Mouse (Mus musculus) midbrain, postnatal 0 days (tissue): ENCODE measurements at regions not wholly inside any gene's neighbourhood (a gene's known extent, or its start where the extent isn't known, plus 50 kb on each side); places are given as distances from the start of the nearest gene placed in this dataset.

Experiments used
- ATAC-seq: fragments of 200-750 bp; cut with Nextera tagmentation; 2 replicates; pipeline ENCODE4 v1.8.0; 2017; ENCODE audit warnings: moderate number of reproducible peaks, mild to moderate bottlenecking, moderate TSS enrichment, moderate library complexity; ENCODE audit not compliant: low FRiP score
- DNase-seq: peaks from one replicate; pipeline ENCODE4 v3.0.0-alpha.2; 2015; ENCODE audit warnings: low spot score
- H3K27ac ChIP-seq: fragments of 300-500 bp; sonication (generic); 2 replicates; pipeline ENCODE4 v1.5.1; 2014; ENCODE audit warnings: low read depth, mild to moderate bottlenecking, low read length, mixed read lengths
- H3K27me3 ChIP-seq: fragments of 300-500 bp; sonication (generic); 2 replicates; pipeline ENCODE4 v1.6.1; 2014; ENCODE audit warnings: low read length, control low read depth, mixed read lengths; ENCODE audit not compliant: insufficient read depth
- H3K36me3 ChIP-seq: fragments of 300-500 bp; sonication (generic); 2 replicates; pipeline ENCODE4 v1.6.1; 2014; ENCODE audit warnings: low read length, control low read depth, mixed read lengths; ENCODE audit not compliant: insufficient read depth
- H3K4me1 ChIP-seq: fragments of 300-500 bp; sonication (generic); 2 replicates; pipeline ENCODE4 v1.6.1; 2014; ENCODE audit warnings: mild to moderate bottlenecking, control low read depth, antibody characterized with exemption, low read length, mixed read lengths; ENCODE audit not compliant: insufficient read depth
- H3K4me2 ChIP-seq: fragments of 300-500 bp; sonication (generic); 2 replicates; pipeline ENCODE4 v1.6.1; 2014; ENCODE audit warnings: low read depth, mild to moderate bottlenecking, low read length, mixed read lengths; ENCODE audit not compliant: poor library complexity, severe bottlenecking
- H3K4me3 ChIP-seq: fragments of 300-500 bp; sonication (generic); 2 replicates; pipeline ENCODE4 v1.5.1; 2014; ENCODE audit warnings: low read depth, mild to moderate bottlenecking, low read length, moderate library complexity
- H3K9ac ChIP-seq: fragments of 300-500 bp; sonication (generic); replicated peaks from 2 replicates; pipeline ENCODE4 v1.6.1; 2014; ENCODE audit warnings: mild to moderate bottlenecking, low read length, moderate library complexity, mixed read lengths; ENCODE audit not compliant: poor library complexity, severe bottlenecking
- H3K9me3 ChIP-seq: fragments of 300-500 bp; sonication (generic); 2 replicates; pipeline ENCODE4 v1.6.1; 2016; ENCODE audit warnings: low read length, control low read depth
- CTCF ChIP-seq: IDR thresholded peaks from 2 replicates; pipeline ENCODE4 v1.5.1; 2016; ENCODE audit warnings: antibody characterized with exemption, mild to moderate bottlenecking
- WGBS: fragments of 180-500 bp; shearing (Covaris S2); extraction: QIAGEN DNeasy Blood & Tissue Kit; methylation state at CpG from one replicate; pipeline ENCODE4 v1.1.7; 2014; 5-methylcytosine and 5-hydroxymethylcytosine counted together

- no peak for TF ChIP-seq CTCF
- H3K27ac ChIP-seq, result no peak overlapping the region
- no peaks in the 10 kb centered on the region for H3K36me3 ChIP-seq
- no peak for DNase-seq
- no peaks in the 10 kb centered on the region for H3K4me1 ChIP-seq
- H3K27me3 ChIP-seq, result no peaks in the 10 kb centered on the region
- ATAC-seq, result no peak
- no peak overlapping the region for H3K4me3 ChIP-seq
- no peak overlapping the region for H3K9ac ChIP-seq
- H3K4me2 ChIP-seq, result no peak overlapping the region
- H3K9me3 ChIP-seq, result no peaks in the 10 kb centered on the region
Measured at GRCm38 (mm10) chr1:94582526-94582925, 530.2 kb upstream of the Pdcd1 start.

- Histone ChIP-seq H3K36me3 (no peaks in the 10 kb centered on the region), H3K4me3 (no peak overlapping the region), H3K27me3 (no peaks in the 10 kb centered on the region), H3K4me1 (no peaks in the 10 kb centered on the region), H3K4me2 (no peak overlapping the region), H3K9me3 (no peaks in the 10 kb centered on the region), H3K27ac (no peak overlapping the region), H3K9ac (no peak overlapping the region)
- ATAC-seq (no peak), DNase-seq (no peak)
- TF ChIP-seq CTCF, result no peak
- 68% methylated on average over 4 of the region's 4 CpGs for WGBS
Measured at GRCm38 (mm10) chr1:94581650-94582405, 529.5 kb upstream of the Pdcd1 start.

DNA sequence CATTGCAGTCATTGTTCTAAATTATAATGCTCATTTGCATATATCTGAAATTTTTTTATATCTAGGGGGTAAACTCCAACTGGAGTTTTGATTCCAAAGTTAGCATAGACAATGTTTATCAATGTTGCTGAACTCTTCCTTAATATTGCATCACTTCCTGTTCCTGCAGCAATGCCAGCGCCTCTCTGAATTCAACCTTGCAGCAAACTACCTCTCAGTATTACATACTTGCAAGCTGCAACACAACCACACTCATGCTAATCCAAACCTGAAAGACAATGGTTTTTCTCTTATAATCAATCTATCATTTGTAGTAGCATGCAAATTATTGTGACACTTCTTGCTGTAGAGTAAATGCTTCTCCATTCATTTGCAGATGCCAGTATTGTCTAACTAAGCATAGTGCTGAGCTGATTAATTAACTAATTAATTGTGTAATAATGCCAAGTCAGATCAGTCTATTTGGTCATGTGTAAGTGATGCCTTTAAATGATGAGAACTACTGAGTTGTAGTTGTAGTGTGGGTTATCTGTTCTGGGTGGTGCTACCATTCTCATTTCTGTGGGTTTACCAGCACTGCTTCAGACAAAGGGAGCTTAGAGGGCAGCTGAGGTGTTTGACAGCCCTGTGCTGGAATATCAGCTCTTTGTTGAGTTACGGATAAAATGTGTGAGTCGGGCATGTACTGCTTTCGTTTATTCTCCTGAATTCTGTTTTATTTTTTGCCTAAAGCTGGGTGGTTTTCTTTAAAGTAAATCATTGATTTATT lies 480.6 kb upstream of the Pdcd1 start:
- 59% methylated on average over 4 of the region's 4 CpGs for WGBS
- no peaks in the 10 kb centered on the region for H3K9me3 ChIP-seq
- no peak overlapping the region for H3K4me2 ChIP-seq
- no peaks in the 10 kb centered on the region for H3K27me3 ChIP-seq
- H3K27ac ChIP-seq, result no peak overlapping the region
- ATAC-seq, result no peak
- H3K4me3 ChIP-seq, result no peak overlapping the region
- TF ChIP-seq CTCF, result no peak
- no peak overlapping the region for H3K9ac ChIP-seq
- no peak for DNase-seq
- no peaks in the 10 kb centered on the region for H3K4me1 ChIP-seq
- no peaks in the 10 kb centered on the region for H3K36me3 ChIP-seq

DNA sequence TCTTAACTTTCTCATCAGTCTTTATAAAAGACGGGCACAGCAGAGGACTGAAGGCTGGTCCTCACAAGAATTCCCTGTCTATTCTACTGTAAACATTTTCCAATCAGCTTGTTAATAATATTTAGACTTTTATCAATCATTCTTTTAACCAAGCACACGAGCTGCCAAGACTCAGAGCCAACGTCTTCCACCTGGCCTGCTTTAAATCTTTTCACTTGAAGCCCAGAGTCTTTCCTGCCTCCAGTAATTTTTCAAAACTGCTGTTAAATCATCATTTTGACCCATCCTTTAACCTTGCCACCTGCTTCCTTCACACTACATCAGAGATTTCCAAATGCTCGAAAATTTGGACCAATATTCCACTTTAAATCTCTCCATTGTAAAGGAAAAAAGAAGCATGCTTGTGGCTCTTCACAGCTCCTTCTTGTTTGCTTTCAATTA lies 451.7 kb upstream of the Pdcd1 start:
- 55% methylated on average over 4 of the region's 4 CpGs for WGBS
- no peak overlapping the region for H3K9ac ChIP-seq
- no peak overlapping the region for H3K4me2 ChIP-seq
- H3K36me3 ChIP-seq, result no peaks in the 10 kb centered on the region
- H3K4me1 ChIP-seq, result no peaks in the 10 kb centered on the region
- no peak for TF ChIP-seq CTCF
- H3K27ac ChIP-seq, result no peak overlapping the region
- H3K4me3 ChIP-seq, result no peak overlapping the region
- no peaks in the 10 kb centered on the region for H3K9me3 ChIP-seq
- DNase-seq, result peak; percentile 6
- no peak for ATAC-seq
- H3K27me3 ChIP-seq, result no peaks in the 10 kb centered on the region

DNA sequence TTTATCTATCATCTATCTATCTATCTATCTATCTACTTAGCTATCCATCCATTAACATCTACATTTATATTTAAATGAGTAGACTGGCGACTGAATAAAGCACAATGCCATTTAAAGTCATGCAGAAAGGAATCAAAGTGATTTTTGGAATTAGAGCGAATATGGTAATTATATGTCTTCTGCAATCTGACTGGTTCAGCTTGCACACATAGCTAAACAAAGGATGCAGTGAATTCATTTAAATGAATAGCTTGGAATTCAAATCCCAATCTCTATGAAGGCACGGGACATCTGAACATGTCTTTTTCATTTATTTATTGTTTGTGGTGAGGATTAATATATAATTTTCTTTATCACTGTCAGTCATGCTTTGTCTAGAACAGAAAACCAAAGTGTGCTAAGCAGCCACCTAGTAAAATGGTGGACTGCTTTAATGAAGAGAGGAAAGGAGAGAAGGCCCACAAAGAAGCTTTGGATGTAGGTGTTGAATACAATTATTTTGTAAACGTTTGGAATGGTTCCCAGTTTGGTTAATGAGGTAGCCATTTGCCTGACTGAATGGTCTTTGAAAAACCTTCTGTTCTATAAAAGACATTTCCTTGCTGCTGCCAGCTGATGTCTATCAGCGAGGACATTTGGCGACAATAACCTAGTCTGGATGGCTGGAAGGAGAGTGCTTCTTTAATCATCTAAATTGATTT lies 451.2 kb upstream of the Pdcd1 start:
- no peaks in the 10 kb centered on the region for H3K36me3 ChIP-seq
- 55% methylated on average over 6 of the region's 6 CpGs for WGBS
- no peaks in the 10 kb centered on the region for H3K27me3 ChIP-seq
- ATAC-seq, result no peak
- H3K9ac ChIP-seq, result no peak overlapping the region
- no peak overlapping the region for H3K4me3 ChIP-seq
- no peak overlapping the region for H3K4me2 ChIP-seq
- no peaks in the 10 kb centered on the region for H3K4me1 ChIP-seq
- no peak for TF ChIP-seq CTCF
- peak; percentile 70 for DNase-seq
- H3K27ac ChIP-seq, result no peak overlapping the region
- no peaks in the 10 kb centered on the region for H3K9me3 ChIP-seq
